Mouse (Mus musculus) left cerebral cortex, postnatal 36 days (tissue): Measurements from ENCODE around the gene Cdc42ep4. TPM values are rescaled to one million over a fixed set of nuclear protein-coding genes. Genes with fewer than 3 reads are reported as not detected.

Experiments
- total RNA-seq, 2 experiments: library from RNA; stranded (reverse); gene quantifications; 2 replicates each; pipeline ENCODE4 v1.2.3; 2021

Cdc42ep4 gene
- total RNA-seq, 2 experiments from 2014 or later = 21.9 to 29.8 TPM

Other genes starting within 250 kb of the Cdc42ep4 start
- 10 to 100 TPM; 30.0 to 35.0 TPM for gene Sstr2, start 132.5 kb downstream of the Cdc42ep4 start, total RNA-seq
- gene Cog1, start 102.7 kb downstream of the Cdc42ep4 start, total RNA-seq = 10 to 100 TPM; 42.8 to 47.8 TPM
- gene Slc39a11, start 101.8 kb downstream of the Cdc42ep4 start, total RNA-seq = 10 to 100 TPM; 13.6 to 15.9 TPM
- gene Fam104a, start 67.7 kb downstream of the Cdc42ep4 start, total RNA-seq = 10 to 100 TPM; 28.3 to 31.6 TPM
- gene D11Wsu47e, start 67.5 kb downstream of the Cdc42ep4 start, total RNA-seq = 10 to 100 TPM; 11.5 to 14.9 TPM
- not detected for gene Cpsf4l, start 41.9 kb downstream of the Cdc42ep4 start, total RNA-seq